Comparison of ENCODE assay signal across 13 mouse cellular contexts in the genomic region with DNA sequence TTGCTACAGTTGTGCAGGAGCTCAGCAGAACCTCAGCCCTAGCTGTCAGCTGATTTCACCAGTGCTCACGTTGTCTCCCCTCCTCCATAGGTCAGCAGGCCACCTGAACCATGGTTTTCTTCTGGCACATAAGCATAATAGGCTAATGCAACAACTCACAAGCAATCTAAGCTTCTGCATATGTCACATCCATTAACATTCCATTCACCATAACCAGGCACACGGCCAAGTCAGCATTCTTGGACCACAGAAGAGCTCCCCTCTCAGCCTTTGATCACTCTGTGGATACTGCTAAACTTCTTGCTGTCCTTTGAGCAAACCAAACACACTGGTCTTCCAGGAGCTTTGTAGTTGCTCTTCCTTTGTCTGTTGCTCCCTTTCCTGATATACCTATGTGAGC.
DNase-seq lines count a peak whose midpoint lies in the region; ATAC-seq lines count a peak whose summit lies in the region.
"Had no signal": no experiment of that assay in that cellular context is flagged by ENCODE, and none has a peak within 500 bp of the region (broad histone marks: within the 10 kb centered on the region; RNA-seq: fewer than 3 reads in every experiment).

No protein-coding gene starts in this region.

- H3K36me3 ChIP-seq in embryonic facial prominence, embryonic 14.5 days (ENCODE audit: control insufficient read depth, insufficient read depth, low read length) = no peaks in the 10 kb centered on the region
- H3K36me3 ChIP-seq in embryonic facial prominence, embryonic 10.5 days (replicated peaks) = no peaks in the 10 kb centered on the region
- no peaks in the 10 kb centered on the region for H3K36me3 ChIP-seq in intestine, embryonic 15.5 days
- H3K36me3 ChIP-seq: liver, embryonic 13.5 days had no signal

- H3K9me3 ChIP-seq in embryonic facial prominence, embryonic 14.5 days (ENCODE audit: control insufficient read depth, low read length) = no peaks in the 10 kb centered on the region
- no peaks in the 10 kb centered on the region for H3K9me3 ChIP-seq in embryonic facial prominence, embryonic 10.5 days
- no peaks in the 10 kb centered on the region for H3K9me3 ChIP-seq in intestine, embryonic 15.5 days
- H3K9me3 ChIP-seq: liver, embryonic 13.5 days had no signal

- no peak overlapping the region for H3K4me2 ChIP-seq in embryonic facial prominence, embryonic 14.5 days (ENCODE audit: low read depth, low read length)
- no peak overlapping the region for H3K4me2 ChIP-seq in intestine, embryonic 15.5 days (replicated peaks)
- H3K4me2 ChIP-seq: liver, embryonic 13.5 days; midbrain, embryonic 11.5 days had no signal

- H3K4me3 ChIP-seq in embryonic facial prominence, embryonic 14.5 days (ENCODE audit: low read depth, low read length) = no peak overlapping the region
- no peak overlapping the region for H3K4me3 ChIP-seq in embryonic facial prominence, embryonic 10.5 days
- no peak overlapping the region for H3K4me3 ChIP-seq in intestine, embryonic 15.5 days (replicated peaks)
- H3K4me3 ChIP-seq: layer of hippocampus, adult 2 months; liver, embryonic 13.5 days had no signal

- 49% methylated on average over 2 of the region's 2 CpGs for WGBS in embryonic facial prominence, embryonic 14.5 days
- 55% methylated on average over 2 of the region's 2 CpGs for WGBS in embryonic facial prominence, embryonic 10.5 days
- 30% methylated on average over 2 of the region's 2 CpGs for WGBS in intestine, embryonic 15.5 days

- no peak; the same call in 1 of the 2 replicates for ATAC-seq in embryonic facial prominence, embryonic 14.5 days (ENCODE audit: low read depth)
- no peak for ATAC-seq in intestine, embryonic 15.5 days
- ATAC-seq: intestine, embryonic 16.5 days had no signal

- DNase-seq in embryonic facial prominence, embryonic 14.5 days (ENCODE audit: low spot score) = peak; percentile 61
- DNase-seq in embryonic facial prominence, embryonic 10.5 days (ENCODE audit: low spot score) = no peak
- DNase-seq in kidney, postnatal 4 days = peak; percentile 12 to 35
- no peak for DNase-seq in kidney, postnatal 36 days
- DNase-seq in Muller cell, postnatal 12 days (ENCODE audit: inconsistent ontology term) = peak; percentile 69
- peak; percentile 9 to 16 for DNase-seq in heart, postnatal 14 days
- DNase-seq in left cerebral cortex, postnatal 25 days (ENCODE audit: low spot score in 2 of 2) = no peak
- DNase-seq: cerebellum, adult 11-12 months; liver, embryonic 13.5 days had no signal

- no peaks in the 10 kb centered on the region for H3K4me1 ChIP-seq in embryonic facial prominence, embryonic 14.5 days (ENCODE audit: control insufficient read depth, insufficient read depth, low read length)
- H3K4me1 ChIP-seq in embryonic facial prominence, embryonic 10.5 days = no peaks in the 10 kb centered on the region
- H3K4me1 ChIP-seq in intestine, embryonic 15.5 days (replicated peaks) = no peaks in the 10 kb centered on the region
- H3K4me1 ChIP-seq: liver, embryonic 13.5 days had no signal

- H3K9ac ChIP-seq in embryonic facial prominence, embryonic 14.5 days (ENCODE audit: low read depth, low read length) = no peak overlapping the region
- no peak overlapping the region for H3K9ac ChIP-seq in intestine, embryonic 15.5 days
- H3K9ac ChIP-seq: liver, embryonic 13.5 days had no signal

- intact Hi-C loops in heart, postnatal 14 days (cut with DNase I) = no loop called here
- intact Hi-C loops in left cerebral cortex, postnatal 25 days (cut with DNase I) = no loop called here

- H3K27ac ChIP-seq in embryonic facial prominence, embryonic 14.5 days (replicated peaks; ENCODE audit: low read depth, low read length) = no peak overlapping the region
- H3K27ac ChIP-seq in embryonic facial prominence, embryonic 10.5 days (replicated peaks) = no peak overlapping the region
- H3K27ac ChIP-seq in intestine, embryonic 15.5 days = no peak overlapping the region
- H3K27ac ChIP-seq: layer of hippocampus, adult 2 months; liver, embryonic 13.5 days had no signal

- no peaks in the 10 kb centered on the region for H3K27me3 ChIP-seq in embryonic facial prominence, embryonic 14.5 days (replicated peaks; ENCODE audit: control insufficient read depth, insufficient read depth, low read length)
- H3K27me3 ChIP-seq in embryonic facial prominence, embryonic 10.5 days (replicated peaks; ENCODE audit: low read depth, poor library complexity, severe bottlenecking) = peaks cover 13% of the 10 kb centered on the region
- H3K27me3 ChIP-seq in intestine, embryonic 15.5 days (replicated peaks) = no peaks in the 10 kb centered on the region
- H3K27me3 ChIP-seq: liver, embryonic 13.5 days had no signal

Comparison
In these comparisons a context has a peak if more than half of its experiments do, and no peak if none do; other contexts are left out.
1. DNase-seq: peak in embryonic facial prominence, embryonic 14.5 days (single experiment), kidney, postnatal 4 days (2 of 2), Muller cell, postnatal 12 days (single experiment) and heart, postnatal 14 days (2 of 2); none in embryonic facial prominence, embryonic 10.5 days (single experiment), kidney, postnatal 36 days (0 of 2) and left cerebral cortex, postnatal 25 days (0 of 2).